Mouse (Mus musculus): Measurements from ENCODE around the gene Aldh3b3. TPM values are rescaled to one million over a fixed set of nuclear protein-coding genes. Genes with fewer than 3 reads are reported as not detected.
"Not testable (repeated sequence)": the region's sequence is repeated elsewhere in the genome, so short reads cannot be mapped to it uniquely, and the experiment has no call there.

Gene Aldh3b3
- polyA plus RNA-seq, 1 experiment from 2014 or later, result not detected

GRCm38 (mm10) chr19:3948546-3948945 lies 9.9 kb upstream of the Aldh3b3 start:
- no peak overlapping the region for H3K4me3 ChIP-seq (ENCODE audit: low read depth, low read length)
- H3K9ac ChIP-seq (replicated peaks; ENCODE audit: low read depth, low read length), result no peak overlapping the region
- H3K36me3 ChIP-seq (ENCODE audit: control insufficient read depth, insufficient read depth, low read length), result no peaks in the 10 kb centered on the region
- no peaks in the 10 kb centered on the region for H3K9me3 ChIP-seq (ENCODE audit: control insufficient read depth, low read length)
- ATAC-seq (ENCODE audit: low read depth), result no peak
- no peaks in the 10 kb centered on the region for H3K27me3 ChIP-seq (ENCODE audit: control insufficient read depth, insufficient read depth, low read length)
- H3K27ac ChIP-seq (ENCODE audit: low read depth, low read length), result no peak overlapping the region
- WGBS, result 71% methylated on average over 13 of the region's 14 CpGs
- no peak overlapping the region for H3K4me2 ChIP-seq (ENCODE audit: low read depth, low read length)
- no peaks in the 10 kb centered on the region for H3K4me1 ChIP-seq (ENCODE audit: control insufficient read depth, insufficient read depth, low read length)

DNA sequence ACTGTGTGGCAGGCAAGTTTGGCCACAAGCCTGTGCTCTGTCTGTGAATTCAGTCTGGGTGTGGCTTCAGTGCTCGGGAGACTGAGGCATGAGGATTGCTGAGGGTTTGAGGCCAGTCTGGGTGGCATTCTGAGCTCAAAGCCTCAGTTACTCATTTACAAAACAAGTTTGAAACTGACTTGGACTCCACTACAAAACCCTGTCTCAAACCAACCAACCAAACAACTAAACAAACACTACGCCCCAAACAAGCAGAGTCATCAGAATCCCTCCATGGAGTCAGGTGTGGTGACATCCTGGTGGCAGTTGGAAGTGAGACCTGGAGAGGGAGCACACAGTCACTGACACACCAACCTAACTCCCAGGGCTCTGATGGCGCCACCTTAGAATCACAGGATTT lies 8.1 kb upstream of the Aldh3b3 start:
- Histone ChIP-seq H3K4me3 (ENCODE audit: low read depth, low read length) (no peak overlapping the region), H3K4me1 (ENCODE audit: control insufficient read depth, insufficient read depth, low read length) (no peaks in the 10 kb centered on the region), H3K27me3 (ENCODE audit: control insufficient read depth, insufficient read depth, low read length) (no peaks in the 10 kb centered on the region), H3K36me3 (ENCODE audit: control insufficient read depth, insufficient read depth, low read length) (no peaks in the 10 kb centered on the region), H3K9me3 (ENCODE audit: control insufficient read depth, low read length) (no peaks in the 10 kb centered on the region), H3K27ac (ENCODE audit: low read depth, low read length) (no peak overlapping the region), H3K4me2 (ENCODE audit: low read depth, low read length) (no peak overlapping the region), H3K9ac (replicated peaks; ENCODE audit: low read depth, low read length) (no peak overlapping the region)
- no peak for ATAC-seq (ENCODE audit: low read depth)
- 79% methylated on average over 3 of the region's 3 CpGs for WGBS

DNA sequence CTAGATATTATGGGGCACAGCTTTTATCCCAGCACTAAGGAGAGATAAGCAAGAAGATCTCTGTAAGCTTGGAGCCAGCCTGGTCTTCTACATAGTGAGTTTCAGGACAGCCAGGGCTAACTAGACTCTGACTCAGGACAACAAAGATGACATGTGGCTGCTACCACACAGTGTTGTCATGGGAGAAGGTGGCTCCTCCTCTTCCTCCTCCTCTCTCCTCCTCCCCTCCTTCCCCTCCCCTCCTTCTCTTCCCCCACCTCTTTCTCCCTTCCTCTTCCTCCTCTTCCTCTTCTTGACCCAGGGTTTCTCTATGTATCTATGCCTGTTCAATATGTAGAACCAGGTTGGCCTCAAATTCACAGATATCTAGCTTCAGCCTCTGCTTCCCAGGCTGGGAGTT lies 7.0 kb upstream of the Aldh3b3 start:
- Histone ChIP-seq H3K4me1 (ENCODE audit: control insufficient read depth, insufficient read depth, low read length) (no peaks in the 10 kb centered on the region), H3K27ac (ENCODE audit: low read depth, low read length) (no peak overlapping the region), H3K27me3 (ENCODE audit: control insufficient read depth, insufficient read depth, low read length) (no peaks in the 10 kb centered on the region), H3K9me3 (ENCODE audit: control insufficient read depth, low read length) (no peaks in the 10 kb centered on the region), H3K9ac (replicated peaks; ENCODE audit: low read depth, low read length) (no peak overlapping the region), H3K4me3 (ENCODE audit: low read depth, low read length) (no peak overlapping the region), H3K36me3 (ENCODE audit: control insufficient read depth, insufficient read depth, low read length) (no peaks in the 10 kb centered on the region), H3K4me2 (ENCODE audit: low read depth, low read length) (no peak overlapping the region)
- no peak for ATAC-seq (ENCODE audit: low read depth)

DNA sequence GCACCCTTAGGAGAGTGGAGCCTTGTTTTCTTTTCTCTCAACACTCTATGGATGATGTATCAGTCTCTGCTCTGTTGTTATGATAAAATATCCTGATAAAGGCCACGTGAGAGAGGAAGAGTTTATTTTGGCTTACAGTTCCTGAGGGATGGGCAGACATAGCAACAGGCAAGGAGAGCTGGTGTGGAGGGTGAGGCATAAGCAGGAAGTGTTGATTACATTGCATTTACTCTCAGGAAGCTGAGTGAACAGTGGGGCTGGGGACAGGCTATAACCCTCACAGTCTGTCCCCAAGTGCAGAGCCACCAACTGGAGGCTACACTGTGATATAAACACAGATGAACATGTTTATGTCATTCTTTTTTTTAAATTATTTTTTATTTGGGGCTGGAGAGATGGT lies 6.3 kb upstream of the Aldh3b3 start:
- H3K36me3 ChIP-seq (ENCODE audit: control insufficient read depth, insufficient read depth, low read length), result no peaks in the 10 kb centered on the region
- H3K9me3 ChIP-seq (ENCODE audit: control insufficient read depth, low read length), result no peaks in the 10 kb centered on the region
- H3K9ac ChIP-seq (replicated peaks; ENCODE audit: low read depth, low read length), result no peak overlapping the region
- H3K27ac ChIP-seq (ENCODE audit: low read depth, low read length), result no peak overlapping the region
- no peak for ATAC-seq (ENCODE audit: low read depth)
- WGBS, result 53% methylated on average over 1 of the region's 1 CpGs
- H3K27me3 ChIP-seq (ENCODE audit: control insufficient read depth, insufficient read depth, low read length), result no peaks in the 10 kb centered on the region
- no peak overlapping the region for H3K4me2 ChIP-seq (ENCODE audit: low read depth, low read length)
- no peaks in the 10 kb centered on the region for H3K4me1 ChIP-seq (ENCODE audit: control insufficient read depth, insufficient read depth, low read length)
- H3K4me3 ChIP-seq (ENCODE audit: low read depth, low read length), result no peak overlapping the region

- Histone ChIP-seq H3K36me3 (ENCODE audit: control insufficient read depth, insufficient read depth, low read length) (no peaks in the 10 kb centered on the region), H3K27me3 (ENCODE audit: control insufficient read depth, insufficient read depth, low read length) (no peaks in the 10 kb centered on the region), H3K4me2 (ENCODE audit: low read depth, low read length) (no peak overlapping the region), H3K27ac (ENCODE audit: low read depth, low read length) (no peak overlapping the region), H3K9me3 (ENCODE audit: control insufficient read depth, low read length) (no peaks in the 10 kb centered on the region), H3K4me1 (ENCODE audit: control insufficient read depth, insufficient read depth, low read length) (no peaks in the 10 kb centered on the region), H3K9ac (replicated peaks; ENCODE audit: low read depth, low read length) (no peak overlapping the region), H3K4me3 (ENCODE audit: low read depth, low read length) (no peak overlapping the region)
- ATAC-seq (ENCODE audit: low read depth), result no peak
- WGBS, result 77% methylated on average over 3 of the region's 3 CpGs
Measured at GRCm38 (mm10) chr19:3955033-3955432, 3.4 kb upstream of the Aldh3b3 start.

DNA sequence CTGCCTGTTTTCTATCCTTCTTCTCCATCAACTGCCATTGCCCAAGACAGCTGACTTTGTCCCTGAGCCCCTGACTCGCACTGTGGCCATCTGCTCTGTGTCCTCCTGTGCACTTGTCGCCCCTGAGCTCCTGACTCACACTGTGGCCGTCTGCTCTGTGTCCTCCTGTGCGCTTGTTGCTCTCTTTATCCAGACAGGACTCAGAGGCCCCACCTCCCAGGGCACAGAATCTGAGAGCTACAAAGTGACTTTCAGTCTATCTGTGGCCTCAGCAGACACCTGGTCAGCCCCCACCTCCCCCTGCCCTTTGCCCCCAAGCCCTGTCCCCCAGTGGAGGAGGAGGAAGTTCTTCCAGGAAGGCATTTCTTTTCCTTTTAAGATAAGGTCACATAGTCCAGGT lies 2.6 kb upstream of the Aldh3b3 start:
- Histone ChIP-seq H3K27ac (ENCODE audit: low read depth, low read length) (no peak overlapping the region), H3K4me1 (ENCODE audit: control insufficient read depth, insufficient read depth, low read length) (no peaks in the 10 kb centered on the region), H3K9me3 (ENCODE audit: control insufficient read depth, low read length) (no peaks in the 10 kb centered on the region), H3K27me3 (ENCODE audit: control insufficient read depth, insufficient read depth, low read length) (no peaks in the 10 kb centered on the region), H3K4me3 (ENCODE audit: low read depth, low read length) (no peak overlapping the region), H3K4me2 (ENCODE audit: low read depth, low read length) (no peak overlapping the region), H3K9ac (replicated peaks; ENCODE audit: low read depth, low read length) (no peak overlapping the region), H3K36me3 (ENCODE audit: control insufficient read depth, insufficient read depth, low read length) (no peaks in the 10 kb centered on the region)
- ATAC-seq (ENCODE audit: low read depth), result no peak
- 54% methylated on average over 4 of the region's 4 CpGs for WGBS

GRCm38 (mm10) chr19:3957296-3958036 lies 979 bp upstream of the Aldh3b3 start:
- H3K4me2 ChIP-seq (ENCODE audit: low read depth, low read length); H3K4me1 ChIP-seq (ENCODE audit: control insufficient read depth, insufficient read depth, low read length); H3K36me3 ChIP-seq (ENCODE audit: control insufficient read depth, insufficient read depth, low read length); H3K27ac ChIP-seq (ENCODE audit: low read depth, low read length); H3K9ac ChIP-seq (replicated peaks; ENCODE audit: low read depth, low read length); H3K9me3 ChIP-seq (ENCODE audit: control insufficient read depth, low read length); H3K4me3 ChIP-seq (ENCODE audit: low read depth, low read length); H3K27me3 ChIP-seq (ENCODE audit: control insufficient read depth, insufficient read depth, low read length); ATAC-seq (ENCODE audit: low read depth): not testable (repeated sequence)
- WGBS, result 84% methylated on average over 5 of the region's 5 CpGs

GRCm38 (mm10) chr19:3959030-3959429 lies 585 bp downstream of the Aldh3b3 start:
- no peaks in the 10 kb centered on the region for H3K4me1 ChIP-seq (ENCODE audit: control insufficient read depth, insufficient read depth, low read length)
- no peak overlapping the region for H3K4me3 ChIP-seq (ENCODE audit: low read depth, low read length)
- H3K9me3 ChIP-seq (ENCODE audit: control insufficient read depth, low read length), result no peaks in the 10 kb centered on the region
- no peak overlapping the region for H3K9ac ChIP-seq (replicated peaks; ENCODE audit: low read depth, low read length)
- H3K36me3 ChIP-seq (ENCODE audit: control insufficient read depth, insufficient read depth, low read length), result no peaks in the 10 kb centered on the region
- H3K27me3 ChIP-seq (ENCODE audit: control insufficient read depth, insufficient read depth, low read length), result no peaks in the 10 kb centered on the region
- ATAC-seq (ENCODE audit: low read depth), result no peak
- no peak overlapping the region for H3K4me2 ChIP-seq (ENCODE audit: low read depth, low read length)
- H3K27ac ChIP-seq (ENCODE audit: low read depth, low read length), result no peak overlapping the region

DNA sequence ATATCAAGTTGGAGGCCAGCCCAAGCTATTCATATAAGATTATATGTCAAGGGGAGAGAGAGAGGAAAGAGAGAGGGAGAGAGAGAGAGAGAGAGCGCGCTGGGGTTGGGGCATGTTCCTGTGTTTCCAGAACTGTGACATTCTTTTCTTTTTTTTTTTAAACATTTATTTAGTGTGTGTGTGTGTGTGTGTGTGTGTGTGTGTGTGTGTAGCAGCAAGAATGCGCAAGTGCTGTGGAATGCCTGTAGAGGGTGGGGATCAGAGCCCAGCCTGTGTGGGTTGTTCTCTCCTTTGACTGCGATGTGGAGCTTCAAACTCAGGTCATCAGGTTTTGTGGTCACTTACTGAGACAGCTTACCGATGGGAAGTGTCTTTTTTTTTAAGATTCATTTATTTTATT lies 1.8 kb downstream of the Aldh3b3 start:
- Histone ChIP-seq H3K27ac (ENCODE audit: low read depth, low read length) (no peak overlapping the region), H3K4me1 (ENCODE audit: control insufficient read depth, insufficient read depth, low read length) (no peaks in the 10 kb centered on the region), H3K4me3 (ENCODE audit: low read depth, low read length) (no peak overlapping the region), H3K9me3 (ENCODE audit: control insufficient read depth, low read length) (no peaks in the 10 kb centered on the region), H3K27me3 (ENCODE audit: control insufficient read depth, insufficient read depth, low read length) (no peaks in the 10 kb centered on the region), H3K4me2 (ENCODE audit: low read depth, low read length) (no peak overlapping the region), H3K9ac (replicated peaks; ENCODE audit: low read depth, low read length) (no peak overlapping the region), H3K36me3 (ENCODE audit: control insufficient read depth, insufficient read depth, low read length) (no peaks in the 10 kb centered on the region)
- no peak for ATAC-seq (ENCODE audit: low read depth)
- WGBS, result 88% methylated on average over 5 of the region's 5 CpGs

All from neural tube, embryonic 14.5 days (tissue).